Mouse (Mus musculus): ENCODE data around the gene Sema4f. TPM values are rescaled to one million over a fixed set of nuclear protein-coding genes. Genes with fewer than 3 reads are reported as not detected.

The Sema4f gene
- polyA plus RNA-seq, 1 experiment from 2014 or later, result 22.7 TPM

DNA sequence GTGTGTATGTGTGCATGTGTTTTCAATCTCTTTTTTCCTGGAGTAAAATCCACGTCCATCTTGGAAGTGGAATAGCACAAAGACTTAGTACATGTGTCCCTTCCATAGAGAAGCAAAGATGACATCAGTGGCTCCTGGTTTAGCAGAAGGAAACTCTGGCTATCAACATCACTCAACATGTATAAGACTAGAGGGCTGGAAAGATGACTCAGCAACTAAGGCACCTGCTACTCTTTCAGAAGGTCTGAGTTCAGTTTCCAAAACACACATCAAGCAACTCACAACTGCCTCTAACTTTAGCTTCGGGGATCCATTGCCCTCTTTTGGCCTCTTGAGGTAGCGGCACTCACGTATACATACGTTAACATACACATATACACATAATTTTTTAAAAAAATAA, 28.3 kb downstream of the Sema4f start:
- H3K27me3 ChIP-seq, result no peaks in the 10 kb centered on the region
- no peaks in the 10 kb centered on the region for H3K9me3 ChIP-seq
- 89% methylated on average over 5 of the region's 5 CpGs for WGBS
- no peak overlapping the region for H3K4me3 ChIP-seq
- ATAC-seq (ENCODE audit: low FRiP score, low read depth), result no peak
- no peak overlapping the region for H3K27ac ChIP-seq (replicated peaks)
- no peak overlapping the region for H3K4me2 ChIP-seq
- H3K4me1 ChIP-seq (replicated peaks), result no peaks in the 10 kb centered on the region
- H3K9ac ChIP-seq, result no peak overlapping the region
- 0 out of 2 replicates have a peak, but pooled peaks cover 6% of the 10 kb centered on the region for H3K36me3 ChIP-seq

GRCm38 (mm10) chr6:82909136-82909855, 30.3 kb downstream of the Sema4f start:
- Histone ChIP-seq H3K27ac (replicated peaks) (no peak overlapping the region), H3K4me2 (no peak overlapping the region), H3K36me3 (0 out of 2 replicates have a peak, but pooled peaks cover 2% of the 10 kb centered on the region), H3K9ac (no peak overlapping the region), H3K27me3 (no peaks in the 10 kb centered on the region), H3K4me1 (replicated peaks) (no peaks in the 10 kb centered on the region), H3K9me3 (no peaks in the 10 kb centered on the region), H3K4me3 (no peak overlapping the region)
- WGBS, result 71% methylated on average over 14 of the region's 14 CpGs
- ATAC-seq (ENCODE audit: low FRiP score, low read depth), result peak; percentile 39; the same call in 1 of the 2 replicates

DNA sequence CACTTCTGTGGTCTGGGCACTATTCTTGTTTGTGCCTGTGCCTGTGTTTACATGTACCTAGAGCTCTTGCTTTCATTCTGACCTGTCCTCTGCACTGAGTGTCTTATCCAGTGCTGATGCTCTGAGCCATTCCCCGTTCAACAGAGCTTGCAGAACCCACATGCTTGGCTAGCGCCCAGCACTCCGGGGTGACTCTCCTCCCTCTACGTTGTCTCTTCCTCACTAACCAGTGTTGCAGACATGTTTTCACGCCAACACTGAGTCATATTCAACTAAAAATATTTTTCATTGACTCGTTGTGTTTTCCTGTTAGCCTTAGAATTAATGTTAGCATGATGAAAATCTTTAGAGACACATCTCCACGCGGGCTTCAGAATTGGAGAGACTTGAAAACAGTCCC, 31.5 kb downstream of the Sema4f start:
- WGBS, result 80% methylated on average over 8 of the region's 8 CpGs

GRCm38 (mm10) chr6:82906985-82907384, 32.6 kb downstream of the Sema4f start:
- Histone ChIP-seq H3K27me3 (no peaks in the 10 kb centered on the region), H3K4me2 (no peak overlapping the region), H3K36me3 (no peaks in the 10 kb centered on the region), H3K4me3 (no peak overlapping the region), H3K9me3 (no peaks in the 10 kb centered on the region), H3K27ac (replicated peaks) (no peak overlapping the region), H3K4me1 (replicated peaks) (no peaks in the 10 kb centered on the region), H3K9ac (no peak overlapping the region)
- 91% methylated on average over 3 of the region's 3 CpGs for WGBS
- ATAC-seq (ENCODE audit: low FRiP score, low read depth), result no peak

More for the DNA sequence above, 31.5 kb downstream of the Sema4f start:
- ATAC-seq (ENCODE audit: low FRiP score, low read depth), result no peak
- Histone ChIP-seq H3K4me2 (no peak overlapping the region), H3K27me3 (no peaks in the 10 kb centered on the region), H3K27ac (replicated peaks) (no peak overlapping the region), H3K4me3 (no peak overlapping the region), H3K9me3 (no peaks in the 10 kb centered on the region), H3K9ac (no peak overlapping the region), H3K4me1 (replicated peaks) (no peaks in the 10 kb centered on the region), H3K36me3 (no peaks in the 10 kb centered on the region)

DNA sequence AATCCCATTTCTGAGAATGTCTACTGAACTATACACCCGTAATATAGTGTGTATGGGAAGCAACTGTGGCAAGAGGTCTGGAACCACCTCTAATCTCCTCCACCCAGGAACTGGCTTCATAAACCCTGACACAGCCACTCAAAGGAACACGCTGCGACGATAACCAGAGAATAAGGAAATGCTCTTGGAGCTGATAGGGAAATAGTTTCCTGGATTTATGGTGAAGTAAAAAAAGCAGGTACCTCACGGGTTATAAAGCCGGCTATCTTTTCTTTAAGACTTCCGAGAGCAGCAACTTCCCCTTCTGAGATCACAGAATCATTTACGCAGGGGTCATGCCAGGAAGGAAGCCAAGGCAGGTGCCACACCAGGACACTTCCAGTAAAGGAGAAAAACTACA, 37.0 kb downstream of the Sema4f start:
- H3K4me3 ChIP-seq, result no peak overlapping the region
- no peaks in the 10 kb centered on the region for H3K36me3 ChIP-seq
- WGBS, result 88% methylated on average over 8 of the region's 8 CpGs
- ATAC-seq (ENCODE audit: low FRiP score, low read depth), result no peak
- H3K4me1 ChIP-seq (replicated peaks), result no peaks in the 10 kb centered on the region
- H3K9me3 ChIP-seq, result no peaks in the 10 kb centered on the region
- H3K27me3 ChIP-seq, result no peaks in the 10 kb centered on the region
- no peak overlapping the region for H3K27ac ChIP-seq (replicated peaks)
- H3K9ac ChIP-seq, result no peak overlapping the region
- no peak overlapping the region for H3K4me2 ChIP-seq

DNA sequence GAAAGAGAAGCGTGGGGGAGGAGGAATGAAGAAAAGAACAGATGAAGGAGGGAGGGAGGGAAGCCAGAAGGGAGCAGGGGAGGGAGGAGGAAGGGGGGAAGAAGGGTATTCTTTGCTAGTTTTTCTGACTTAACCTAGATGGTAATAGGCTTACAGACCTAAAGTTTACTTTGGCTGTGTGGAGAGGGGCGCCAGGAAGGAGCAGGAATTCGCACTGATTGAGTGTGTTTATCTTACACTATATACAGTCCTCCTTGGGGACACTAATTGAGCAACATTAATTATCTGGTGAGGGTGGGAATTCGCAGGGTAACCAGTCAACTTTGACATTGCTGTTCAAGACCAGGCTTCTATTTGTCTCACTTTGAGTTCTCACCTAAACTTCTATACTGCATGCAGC, 40.8 kb downstream of the Sema4f start:
- Histone ChIP-seq H3K4me3 (no peak overlapping the region), H3K9ac (no peak overlapping the region), H3K4me2 (no peak overlapping the region), H3K9me3 (no peaks in the 10 kb centered on the region), H3K36me3 (no peaks in the 10 kb centered on the region), H3K27me3 (no peaks in the 10 kb centered on the region), H3K27ac (replicated peaks) (no peak overlapping the region), H3K4me1 (replicated peaks) (no peaks in the 10 kb centered on the region)
- no peak for ATAC-seq (ENCODE audit: low FRiP score, low read depth)
- 71% methylated on average over 4 of the region's 4 CpGs for WGBS

GRCm38 (mm10) chr6:82898227-82898626, 41.3 kb downstream of the Sema4f start:
- no peak for ATAC-seq (ENCODE audit: low FRiP score, low read depth)
- H3K4me1 ChIP-seq (replicated peaks), result no peaks in the 10 kb centered on the region
- H3K4me2 ChIP-seq, result no peak overlapping the region
- H3K9me3 ChIP-seq, result no peaks in the 10 kb centered on the region
- WGBS, result 89% methylated on average over 4 of the region's 4 CpGs
- no peak overlapping the region for H3K4me3 ChIP-seq
- no peak overlapping the region for H3K9ac ChIP-seq
- no peaks in the 10 kb centered on the region for H3K36me3 ChIP-seq
- H3K27ac ChIP-seq (replicated peaks), result no peak overlapping the region
- no peaks in the 10 kb centered on the region for H3K27me3 ChIP-seq

DNA sequence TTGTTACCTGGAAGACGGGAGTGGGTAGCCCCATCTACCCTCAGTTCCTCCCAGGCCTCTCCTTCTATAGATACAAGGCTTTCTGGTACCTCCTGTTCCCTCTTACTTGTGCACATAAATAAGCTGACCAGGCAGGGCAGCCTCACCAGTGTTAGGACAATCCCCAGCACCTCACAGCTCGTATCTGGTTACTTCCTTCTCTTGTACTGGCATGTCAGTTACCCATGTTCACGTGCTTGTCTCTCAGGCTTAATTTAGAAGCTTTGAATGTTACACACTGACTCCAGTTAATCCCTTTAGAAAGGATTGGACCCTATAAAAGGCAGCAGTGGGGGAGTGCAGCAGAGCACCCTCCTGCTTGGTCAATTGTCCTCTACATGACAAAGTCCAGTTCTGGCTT, 42.3 kb downstream of the Sema4f start:
- H3K4me1 ChIP-seq (replicated peaks), result no peaks in the 10 kb centered on the region
- no peak overlapping the region for H3K4me2 ChIP-seq
- no peak overlapping the region for H3K27ac ChIP-seq (replicated peaks)
- H3K27me3 ChIP-seq, result no peaks in the 10 kb centered on the region
- no peak overlapping the region for H3K4me3 ChIP-seq
- H3K9ac ChIP-seq, result no peak overlapping the region
- H3K9me3 ChIP-seq, result no peaks in the 10 kb centered on the region
- H3K36me3 ChIP-seq, result no peaks in the 10 kb centered on the region
- no peak for ATAC-seq (ENCODE audit: low FRiP score, low read depth)
- WGBS, result 68% methylated on average over 3 of the region's 3 CpGs

- Histone ChIP-seq H3K4me2 (no peak overlapping the region), H3K9me3 (no peaks in the 10 kb centered on the region), H3K27me3 (no peaks in the 10 kb centered on the region), H3K9ac (no peak overlapping the region), H3K27ac (replicated peaks) (no peak overlapping the region), H3K4me3 (no peak overlapping the region), H3K36me3 (no peaks in the 10 kb centered on the region), H3K4me1 (replicated peaks) (no peaks in the 10 kb centered on the region)
- ATAC-seq (ENCODE audit: low FRiP score, low read depth), result no peak
- WGBS, result 71% methylated on average over 3 of the region's 3 CpGs
Measured at GRCm38 (mm10) chr6:82893415-82893814, 46.2 kb downstream of the Sema4f start.

GRCm38 (mm10) chr6:82892540-82892939, 47.0 kb downstream of the Sema4f start:
- H3K4me2 ChIP-seq, result no peak overlapping the region
- H3K9ac ChIP-seq, result no peak overlapping the region
- ATAC-seq (ENCODE audit: low FRiP score, low read depth), result no peak
- H3K27me3 ChIP-seq, result no peaks in the 10 kb centered on the region
- no peaks in the 10 kb centered on the region for H3K4me1 ChIP-seq (replicated peaks)
- 87% methylated on average over 2 of the region's 2 CpGs for WGBS
- no peak overlapping the region for H3K27ac ChIP-seq (replicated peaks)
- H3K4me3 ChIP-seq, result no peak overlapping the region
- H3K9me3 ChIP-seq, result no peaks in the 10 kb centered on the region
- H3K36me3 ChIP-seq, result no peaks in the 10 kb centered on the region

- Histone ChIP-seq H3K4me2 (no peak overlapping the region), H3K27ac (replicated peaks) (no peak overlapping the region), H3K4me3 (no peak overlapping the region), H3K36me3 (no peaks in the 10 kb centered on the region), H3K9ac (no peak overlapping the region), H3K27me3 (no peaks in the 10 kb centered on the region), H3K4me1 (replicated peaks) (no peaks in the 10 kb centered on the region), H3K9me3 (no peaks in the 10 kb centered on the region)
- WGBS, result 71% methylated on average over 6 of the region's 6 CpGs
- ATAC-seq (ENCODE audit: low FRiP score, low read depth), result no peak
Measured at GRCm38 (mm10) chr6:82891488-82891887, 48.1 kb downstream of the Sema4f start.

DNA sequence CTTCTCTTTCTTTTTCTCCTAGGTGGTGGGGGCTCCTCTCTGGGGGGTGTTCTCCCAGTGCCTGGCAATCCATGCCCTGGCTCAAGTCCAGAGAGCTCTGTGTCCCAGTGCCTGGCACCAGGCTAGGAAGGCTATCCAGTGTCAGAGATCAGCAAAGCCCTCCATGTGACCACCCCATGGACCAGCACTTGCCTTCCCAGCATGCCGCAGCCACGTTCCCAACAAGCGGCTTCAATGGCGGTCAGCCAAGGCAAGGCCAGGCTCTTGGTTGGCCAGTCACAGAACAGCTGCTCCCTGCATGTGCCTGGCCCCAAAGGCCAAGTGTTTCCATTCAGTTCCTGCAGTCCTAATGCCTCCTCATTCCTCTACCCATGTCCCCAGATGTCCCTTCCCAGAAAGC, 53.2 kb downstream of the Sema4f start:
- Histone ChIP-seq H3K4me3 (no peak overlapping the region), H3K9me3 (no peaks in the 10 kb centered on the region), H3K27ac (replicated peaks) (no peak overlapping the region), H3K4me1 (replicated peaks) (no peaks in the 10 kb centered on the region), H3K4me2 (no peak overlapping the region), H3K36me3 (no peaks in the 10 kb centered on the region), H3K9ac (no peak overlapping the region), H3K27me3 (no peaks in the 10 kb centered on the region)
- ATAC-seq (ENCODE audit: low FRiP score, low read depth), result no peak
- WGBS, result 69% methylated on average over 4 of the region's 4 CpGs

GRCm38 (mm10) chr6:82885909-82886308, 53.7 kb downstream of the Sema4f start:
- Histone ChIP-seq H3K9ac (no peak overlapping the region), H3K36me3 (no peaks in the 10 kb centered on the region), H3K27me3 (no peaks in the 10 kb centered on the region), H3K4me2 (no peak overlapping the region), H3K4me1 (replicated peaks) (no peaks in the 10 kb centered on the region), H3K4me3 (no peak overlapping the region), H3K27ac (replicated peaks) (no peak overlapping the region), H3K9me3 (no peaks in the 10 kb centered on the region)
- WGBS, result 85% methylated on average over 4 of the region's 4 CpGs
- no peak for ATAC-seq (ENCODE audit: low FRiP score, low read depth)

Data from hindbrain, embryonic 15.5 days (tissue).